Mouse (Mus musculus) MEL-GATA-1-ER (cell line): Measurements from ENCODE around the gene Thada.
"Not testable (repeated sequence)": the region's sequence is repeated elsewhere in the genome, so short reads cannot be mapped to it uniquely, and the experiment has no call there.

Experiments
- DNase-seq: peaks from one replicate; pipeline ENCODE4 v3.0.0-alpha.2; 2012; ENCODE audit warnings: low read depth; ENCODE audit errors: extremely low read depth

The Thada gene

DNA sequence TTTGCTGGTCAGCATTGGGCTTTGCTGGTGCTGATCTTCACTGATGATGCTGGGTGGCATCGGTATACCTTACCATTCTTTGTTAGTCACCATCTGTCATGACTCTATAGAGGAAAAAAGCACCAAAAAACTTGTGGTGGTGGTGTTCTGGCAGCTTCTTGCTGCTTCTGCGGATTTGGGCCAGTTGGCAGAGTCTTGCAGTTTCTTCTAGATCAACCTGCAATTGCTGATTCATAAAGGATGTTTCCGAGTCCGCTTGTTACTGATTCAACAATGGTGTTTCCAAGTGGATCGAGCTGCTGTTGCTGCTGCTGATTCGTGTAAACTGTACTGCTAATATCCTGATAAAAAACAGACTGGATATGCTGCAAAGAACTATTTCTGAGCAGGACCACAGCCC is 168.0 kb downstream of the Thada start:
- no peak for DNase-seq

DNA sequence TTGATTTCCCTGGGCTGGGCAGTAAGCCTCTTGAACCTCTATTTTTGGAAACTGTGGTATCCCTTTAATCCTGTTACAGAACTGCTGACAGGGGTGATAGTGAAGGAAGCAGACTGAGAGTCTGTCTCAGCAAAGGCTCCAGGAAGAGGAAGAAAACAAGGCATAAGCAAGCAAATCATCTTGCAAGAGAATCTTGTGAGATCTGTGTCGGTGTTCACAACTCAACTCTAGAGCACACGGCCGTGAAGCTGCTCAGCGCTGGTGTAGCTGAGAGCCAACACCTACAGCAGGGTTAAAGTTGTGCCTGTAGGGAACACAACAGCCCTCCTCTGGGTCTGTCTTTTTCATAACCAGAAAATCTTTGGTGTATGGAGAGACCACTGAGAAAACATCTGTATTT is 172.8 kb downstream of the Thada start:
- no peak for DNase-seq

DNA sequence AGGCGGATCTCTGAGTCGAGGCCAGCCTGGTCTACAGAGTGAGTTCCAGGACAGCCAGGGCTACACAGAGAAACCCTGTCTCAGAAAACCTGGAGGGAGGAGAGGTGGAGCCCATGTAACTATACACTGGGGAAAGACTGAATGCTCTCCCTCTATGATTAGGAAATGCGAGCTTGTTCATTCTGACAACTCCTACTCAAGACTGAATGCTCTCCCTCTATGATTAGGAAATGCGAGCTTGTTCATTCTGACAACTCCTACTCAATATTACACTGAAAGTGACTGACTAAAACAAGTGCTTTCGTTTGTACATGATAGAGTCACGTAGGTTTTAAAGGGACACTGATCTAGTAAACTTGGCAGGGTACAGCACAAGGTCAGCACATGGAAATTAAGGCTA is 174.8 kb downstream of the Thada start:
- DNase-seq = not testable (repeated sequence)

DNA sequence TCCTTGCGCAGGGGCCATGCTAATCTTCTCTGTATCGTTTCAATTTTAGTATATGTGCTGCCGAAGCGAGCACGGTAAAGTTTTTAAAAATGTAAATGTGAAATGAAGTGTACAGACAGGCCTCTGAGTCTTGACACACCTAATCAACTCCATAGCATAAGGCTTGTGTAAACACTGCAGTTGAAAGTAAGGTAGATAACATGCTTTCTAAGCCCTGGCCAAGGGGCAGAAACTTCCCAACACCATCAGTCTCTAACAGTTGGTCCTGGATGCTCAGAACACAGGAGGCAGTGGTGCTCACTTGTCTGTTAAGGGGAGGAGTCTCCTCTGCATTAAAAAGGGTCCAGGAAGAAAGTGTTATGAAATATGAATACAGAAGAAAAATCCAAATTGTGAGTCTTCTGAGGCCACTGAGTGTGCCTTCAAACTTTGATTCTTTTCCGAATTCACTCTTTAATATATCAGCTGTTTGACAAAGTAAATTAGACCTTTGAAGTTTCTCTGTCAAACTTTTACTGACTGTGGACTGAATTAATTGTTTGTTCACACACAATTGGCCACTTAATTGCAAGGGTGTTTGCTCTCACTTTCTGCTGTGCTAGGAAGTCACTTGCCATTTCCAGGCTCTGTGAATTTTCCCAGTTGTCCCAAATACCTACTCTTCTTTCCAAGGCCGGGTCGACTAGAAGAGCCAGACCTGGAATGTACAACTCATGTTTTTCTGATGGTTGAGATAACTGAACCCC is 178.2 kb downstream of the Thada start:
- DNase-seq = no peak

DNA sequence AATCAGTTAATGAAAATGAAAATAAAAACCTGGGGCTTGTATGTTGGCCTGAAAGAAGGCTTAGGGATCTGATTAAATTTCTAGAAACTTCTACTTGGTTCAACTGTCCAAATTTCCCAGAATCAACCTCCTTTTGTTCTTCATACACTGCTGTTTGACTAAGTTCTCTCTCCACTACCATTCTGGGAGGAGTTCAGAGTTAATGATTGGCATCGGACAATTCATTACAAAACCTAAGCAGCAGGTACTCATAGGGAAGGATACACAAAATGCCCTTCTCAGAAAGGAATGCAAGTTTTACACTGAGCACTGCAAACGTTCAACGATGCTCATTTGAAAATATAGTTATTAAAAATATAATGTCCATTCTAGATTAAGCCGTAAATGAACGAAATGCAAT is 179.5 kb downstream of the Thada start:
- no peak for DNase-seq

DNA sequence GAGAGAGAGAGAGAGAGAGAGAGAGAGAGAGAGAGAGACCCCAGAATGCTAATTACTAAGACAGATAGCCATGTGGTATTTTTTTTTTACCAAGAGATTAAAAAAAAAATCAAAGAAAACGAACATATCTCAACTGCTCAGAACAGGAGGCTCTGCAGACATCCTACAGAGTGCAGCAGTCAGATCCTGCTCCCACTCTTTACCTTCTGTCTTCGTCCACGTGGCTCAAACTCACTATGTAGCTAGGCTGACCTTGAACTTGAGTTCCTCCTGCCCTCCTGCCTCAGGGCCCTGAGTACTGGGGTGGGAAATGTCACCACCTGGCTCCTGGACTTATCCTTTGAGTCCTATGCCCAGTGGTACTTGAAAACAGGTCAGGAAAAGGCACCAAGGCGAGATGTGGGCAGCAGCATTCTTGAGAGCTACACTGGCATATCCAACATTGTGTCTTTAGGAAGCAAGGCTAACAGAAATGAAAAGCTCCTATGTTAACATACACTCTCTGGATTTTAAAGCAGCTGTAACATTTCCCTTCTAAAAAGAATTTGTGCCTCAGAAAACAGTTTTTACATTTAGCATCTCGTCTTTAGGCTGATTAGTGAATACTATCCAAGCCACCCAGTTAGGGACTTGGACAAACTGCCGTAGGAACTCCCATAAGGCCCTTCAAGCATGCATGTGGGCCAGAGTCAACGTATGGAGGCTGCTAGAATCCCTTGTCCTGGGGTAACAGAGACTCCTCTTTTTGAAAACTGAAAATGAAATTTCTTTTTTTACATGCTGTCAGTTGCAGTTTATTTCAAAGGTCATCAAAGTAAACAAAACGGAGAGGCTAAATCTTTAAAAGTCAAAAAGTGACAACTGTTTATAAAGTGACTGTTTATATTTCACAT is 183.4 kb downstream of the Thada start:
- DNase-seq = no peak

DNA sequence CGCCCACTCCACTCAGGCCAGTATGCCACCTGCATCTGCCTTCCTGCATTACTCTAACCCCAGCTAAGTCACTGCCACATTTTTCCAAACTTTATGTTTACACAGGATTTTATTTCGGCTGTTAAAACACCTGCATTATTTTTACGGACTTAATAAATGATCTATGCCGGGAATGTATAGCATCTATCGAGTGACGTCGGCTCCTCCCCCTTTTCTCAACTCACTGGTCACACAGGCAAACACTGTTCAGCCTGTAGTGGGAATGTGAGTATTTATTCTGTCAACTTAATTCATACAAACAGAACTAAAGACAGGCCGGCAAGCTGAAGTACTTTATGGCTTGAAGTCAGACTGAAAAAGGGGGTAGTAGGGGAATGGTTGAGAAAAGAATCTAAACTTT is 187.0 kb downstream of the Thada start:
- DNase-seq = no peak

DNA sequence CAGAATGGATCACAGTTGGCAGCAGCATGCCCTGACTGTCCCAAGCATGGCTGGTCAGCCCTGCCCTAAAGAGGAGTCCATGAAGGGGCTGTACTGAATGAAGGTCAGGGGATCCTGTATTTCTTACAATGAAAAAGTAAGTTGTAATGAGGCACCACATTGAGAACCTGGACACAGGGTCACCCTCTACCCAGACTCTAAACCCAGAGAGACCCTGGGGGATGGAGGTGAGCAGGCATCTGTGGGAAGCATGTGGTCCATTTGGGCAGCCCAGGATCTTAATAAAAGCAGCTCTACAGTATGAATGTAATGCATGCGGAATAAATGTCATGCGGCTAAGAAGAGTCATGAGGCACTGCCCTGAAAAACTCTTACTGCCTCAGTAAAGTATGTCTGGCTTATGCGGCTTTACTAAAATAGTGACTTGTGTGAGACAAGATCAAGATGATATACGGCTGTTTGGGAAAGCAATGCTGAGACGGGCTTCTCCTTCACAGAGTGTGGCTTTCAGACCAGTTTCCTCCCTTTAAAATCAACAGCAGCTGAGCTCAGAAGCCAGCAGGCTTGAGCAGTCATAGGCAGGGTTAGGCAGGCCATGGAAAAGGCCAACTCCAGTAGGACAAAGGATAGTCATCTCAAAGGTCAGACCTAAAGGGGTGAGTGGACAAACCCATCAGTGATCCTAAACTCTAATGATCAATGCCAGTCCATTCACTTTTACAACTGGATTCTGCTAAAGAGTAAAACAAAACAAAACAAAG is 187.6 kb downstream of the Thada start:
- no peak for DNase-seq

DNA sequence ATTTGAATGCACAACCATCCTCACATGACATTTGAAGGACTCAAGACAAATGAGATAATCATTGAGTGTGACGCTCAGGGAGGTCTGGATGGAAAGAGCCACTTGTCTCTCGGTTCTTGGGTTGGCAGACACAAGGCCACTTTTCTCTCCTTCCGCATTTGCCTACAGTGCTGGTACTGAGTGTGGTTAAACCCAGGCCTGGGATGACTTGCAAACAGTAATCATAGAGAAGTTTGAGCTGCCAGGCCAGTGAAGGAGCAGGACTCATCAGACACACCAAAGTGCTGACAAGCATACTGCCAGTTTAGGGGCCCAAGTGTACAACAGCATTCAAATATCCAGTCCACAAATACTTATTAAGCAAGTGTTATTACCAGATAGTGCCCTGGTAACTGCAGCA is 191.0 kb downstream of the Thada start:
- no peak for DNase-seq

DNA sequence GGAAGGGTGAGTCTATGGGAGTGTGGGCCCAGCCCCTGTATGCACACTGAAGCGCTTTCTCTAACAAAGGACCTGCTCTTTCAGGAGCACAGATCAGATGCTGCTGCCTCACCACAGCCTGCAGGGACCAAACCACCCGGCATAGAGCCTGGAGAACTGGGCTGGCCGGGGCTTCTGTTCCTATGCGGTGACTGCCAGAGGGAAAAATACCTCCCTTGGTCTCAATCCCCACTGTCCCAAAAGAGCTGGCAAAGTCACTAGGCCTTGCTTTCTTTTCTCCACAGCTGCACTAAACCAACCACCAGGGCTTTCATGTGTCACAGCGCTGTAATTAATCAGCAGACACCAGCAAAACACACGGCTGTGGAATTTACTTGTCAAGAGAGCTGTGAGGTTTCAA is 191.8 kb downstream of the Thada start:
- no peak for DNase-seq

DNA sequence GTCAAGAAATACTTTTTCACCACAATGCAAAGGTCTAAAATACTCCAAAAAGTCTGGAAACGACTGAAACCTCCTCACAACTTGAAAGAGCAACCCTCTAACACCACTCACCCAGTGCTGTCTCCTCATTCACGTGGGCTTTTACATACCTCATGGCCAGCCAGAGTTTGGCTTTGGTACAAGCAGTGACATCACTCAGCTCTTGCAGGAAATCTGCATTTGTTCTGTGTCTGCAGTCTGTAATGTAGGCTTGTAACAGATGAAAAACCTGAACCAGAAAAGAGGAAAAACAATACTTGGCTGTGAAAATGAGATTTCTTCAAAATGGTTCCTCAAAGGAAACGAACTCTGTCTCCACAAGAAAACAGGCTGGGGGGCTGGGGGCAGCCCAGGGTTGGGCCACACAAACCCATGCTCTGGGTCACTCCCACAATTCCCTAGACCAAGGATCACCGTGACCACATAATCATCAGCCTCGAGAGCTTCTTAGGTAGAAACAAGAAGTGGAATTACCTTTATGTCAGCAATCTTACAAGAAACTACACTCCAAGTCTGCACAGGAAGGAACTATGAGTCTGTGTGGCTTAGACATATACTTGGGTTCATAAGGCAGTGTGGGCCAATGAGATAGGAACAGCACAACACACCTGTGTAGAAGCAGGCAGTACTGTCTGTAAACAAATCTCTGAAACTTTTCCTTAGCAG is 193.3 kb downstream of the Thada start:
- no peak for DNase-seq

DNA sequence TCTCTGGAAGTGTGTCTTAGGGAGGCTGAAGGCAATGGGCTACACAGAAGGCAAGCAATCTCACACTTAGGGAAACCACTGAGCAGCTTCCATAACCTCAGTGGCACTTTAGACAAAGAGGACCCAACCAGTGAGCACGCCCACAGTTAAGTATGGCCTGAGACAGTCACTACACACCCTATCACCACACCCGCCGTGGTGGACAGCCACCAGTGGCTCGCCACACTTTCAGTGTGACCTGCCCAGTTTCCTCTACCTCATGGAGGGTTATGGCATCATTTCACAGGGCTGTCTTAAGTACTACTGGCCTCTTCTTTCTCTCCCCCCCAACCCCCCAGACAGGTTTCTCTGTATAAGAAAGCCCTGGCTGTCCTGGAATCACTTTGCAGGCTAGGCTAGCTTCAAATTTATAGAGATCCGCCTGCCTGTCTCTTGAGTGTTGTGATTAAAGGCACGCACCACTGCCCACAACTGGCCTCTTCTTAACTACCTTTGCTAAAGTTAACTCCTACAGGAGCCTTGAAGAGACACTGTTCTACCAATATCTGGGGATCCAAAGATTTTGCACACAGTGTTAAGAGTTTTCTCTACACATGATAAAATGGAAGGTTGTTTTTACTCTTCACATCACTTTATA is 194.3 kb downstream of the Thada start:
- no peak for DNase-seq

DNA sequence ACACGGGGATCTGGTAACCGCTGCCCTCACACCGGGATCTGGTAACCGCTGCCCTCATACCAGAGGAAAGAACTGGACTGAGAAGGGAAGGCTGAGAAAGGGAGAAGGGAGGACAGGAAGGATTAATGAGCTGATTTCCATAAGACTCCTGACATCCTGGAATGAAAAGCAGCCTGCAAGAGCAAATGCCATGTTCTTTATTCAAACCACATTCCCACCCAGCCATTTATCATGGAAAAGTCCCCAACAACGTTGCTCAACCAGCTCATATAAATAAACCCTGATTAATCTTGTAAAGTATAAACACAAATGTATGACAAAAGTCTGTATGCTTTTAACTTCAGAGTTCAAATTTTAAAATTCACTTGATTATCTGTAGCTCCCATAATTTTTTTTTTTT is 196.3 kb downstream of the Thada start:
- DNase-seq = no peak

DNA sequence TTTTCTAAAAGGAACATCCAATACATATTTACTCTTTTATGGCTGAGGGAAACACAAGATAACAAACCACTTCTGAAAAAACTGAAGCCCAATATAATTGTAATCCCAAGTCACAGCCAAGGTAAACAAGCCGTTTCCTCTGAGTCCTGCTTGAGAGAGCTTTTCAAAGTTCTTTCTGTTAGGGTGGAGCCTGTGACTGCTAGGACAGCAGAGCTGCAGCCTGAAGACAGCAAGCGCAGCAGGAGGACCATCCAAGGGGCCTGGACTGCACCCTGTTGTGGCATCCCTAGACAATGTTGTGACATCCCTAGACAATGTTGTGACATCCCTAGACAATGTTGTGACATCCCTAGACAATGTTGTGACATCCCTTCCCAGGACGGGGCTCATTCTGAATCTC is 197.6 kb downstream of the Thada start:
- DNase-seq = no peak

DNA sequence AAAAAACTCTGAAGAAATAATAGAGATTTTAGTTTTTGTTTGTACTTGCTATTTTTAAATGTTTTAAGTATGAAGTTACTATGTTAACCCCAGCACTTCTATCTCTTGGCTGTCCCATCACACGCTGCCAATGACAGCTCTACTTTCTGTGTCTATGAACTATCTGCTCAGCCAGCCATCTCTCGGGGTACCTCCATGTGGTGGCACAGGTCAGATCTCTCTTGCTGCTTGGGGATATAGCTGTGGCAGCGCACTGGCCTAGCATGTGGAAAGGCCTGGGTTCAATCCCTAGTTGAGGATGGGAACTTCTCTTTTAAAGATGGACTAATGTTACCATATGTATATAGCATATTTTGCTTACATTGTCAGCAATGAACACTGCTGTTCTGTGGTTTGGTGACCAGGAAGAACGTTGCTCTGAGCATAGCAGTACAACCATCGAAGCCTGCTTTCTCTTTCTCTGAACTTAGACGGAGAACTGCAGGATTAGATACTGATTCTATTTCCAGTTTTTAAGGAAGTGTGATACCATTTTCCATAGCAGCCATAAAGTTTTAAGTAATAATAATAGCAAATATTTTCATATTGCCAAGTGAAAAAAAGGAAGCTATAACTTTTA is 198.4 kb downstream of the Thada start:
- DNase-seq = no peak

DNA sequence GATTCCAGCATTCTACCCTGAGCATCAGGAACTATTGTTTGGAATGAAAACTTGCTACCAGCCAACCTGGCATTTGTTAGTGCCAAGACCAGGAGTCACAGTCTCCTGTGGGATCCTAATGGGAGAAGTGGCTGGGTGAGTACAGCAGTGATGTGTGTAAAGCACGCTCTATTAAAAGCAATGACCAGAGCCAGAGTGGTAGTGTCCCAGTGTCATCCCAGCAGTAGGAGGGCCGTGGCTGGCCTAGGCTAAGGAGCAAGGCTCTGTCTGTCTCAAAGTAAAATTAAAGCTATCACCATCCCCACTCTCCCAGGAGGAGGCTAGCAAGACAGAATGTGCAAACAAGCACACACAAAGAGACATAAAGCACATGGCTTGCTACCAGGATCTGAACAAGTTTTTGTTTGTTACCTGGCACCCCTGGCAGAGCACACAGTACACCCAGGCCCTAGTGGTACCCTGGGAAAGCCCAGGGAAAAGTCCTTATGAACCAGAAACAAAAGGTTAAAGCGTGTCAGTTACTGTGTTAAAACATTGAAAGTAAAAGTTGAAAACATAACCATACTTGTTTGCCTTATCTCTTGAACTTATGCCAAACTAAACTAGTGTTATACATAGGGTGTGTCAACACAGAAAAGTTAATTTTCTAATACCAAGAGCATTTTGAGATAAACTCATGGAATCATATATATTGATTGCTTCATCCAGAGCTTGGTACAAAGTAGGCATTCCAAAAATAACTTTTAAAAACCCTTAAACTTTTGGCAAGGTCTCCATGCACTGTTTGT is 199.7 kb downstream of the Thada start:
- DNase-seq = no peak

DNA sequence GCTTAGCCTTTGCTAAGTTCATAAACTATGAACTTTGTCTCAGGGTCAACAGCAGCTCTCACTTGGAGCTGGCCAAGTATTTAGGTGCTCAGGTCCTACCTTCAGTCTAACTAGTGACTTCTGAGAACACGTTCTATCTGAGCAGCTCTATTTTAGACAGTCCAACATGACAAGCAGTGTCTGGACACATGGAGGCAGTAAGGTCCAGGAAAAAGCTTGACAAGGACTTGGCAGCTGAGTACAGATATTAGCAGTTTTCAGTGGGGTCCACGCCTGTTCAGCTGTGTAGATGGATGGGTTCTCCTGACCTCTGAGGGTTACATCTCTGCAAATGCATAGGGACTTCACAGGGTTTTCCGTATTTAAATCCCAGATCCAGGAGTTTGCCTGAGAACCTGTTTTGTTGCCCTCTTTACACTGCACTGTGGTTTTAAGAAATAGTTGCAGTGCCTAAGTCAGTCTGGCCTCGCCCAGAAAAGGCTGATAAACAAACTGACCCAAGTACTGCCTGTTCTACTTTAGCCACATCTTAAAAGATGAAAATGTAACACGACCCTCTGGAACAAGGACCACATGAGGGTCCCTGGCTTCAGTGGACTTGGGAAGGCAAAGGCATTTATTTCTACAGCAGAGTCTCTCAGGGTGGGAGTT is 200.4 kb downstream of the Thada start:
- DNase-seq = no peak

DNA sequence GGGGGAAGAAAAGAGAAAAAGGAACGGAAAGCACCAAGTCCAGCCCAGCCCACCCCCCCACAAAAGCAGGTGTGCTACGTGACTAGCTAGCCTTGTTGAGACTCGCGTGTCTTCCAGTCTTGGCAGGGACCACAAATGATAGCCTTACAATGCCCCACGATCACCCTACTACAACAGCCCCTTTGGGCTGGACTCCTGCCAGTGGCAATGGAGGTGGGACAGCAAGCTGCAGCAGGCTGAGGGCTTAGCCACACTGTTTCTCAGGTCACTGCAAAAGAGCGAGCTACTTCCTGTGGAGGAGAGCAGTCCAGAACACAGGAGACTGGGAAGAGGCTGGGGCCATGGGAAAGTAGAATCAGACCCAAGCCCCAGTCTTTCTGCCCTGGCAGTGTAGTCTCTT is 201.7 kb downstream of the Thada start:
- no peak for DNase-seq

DNA sequence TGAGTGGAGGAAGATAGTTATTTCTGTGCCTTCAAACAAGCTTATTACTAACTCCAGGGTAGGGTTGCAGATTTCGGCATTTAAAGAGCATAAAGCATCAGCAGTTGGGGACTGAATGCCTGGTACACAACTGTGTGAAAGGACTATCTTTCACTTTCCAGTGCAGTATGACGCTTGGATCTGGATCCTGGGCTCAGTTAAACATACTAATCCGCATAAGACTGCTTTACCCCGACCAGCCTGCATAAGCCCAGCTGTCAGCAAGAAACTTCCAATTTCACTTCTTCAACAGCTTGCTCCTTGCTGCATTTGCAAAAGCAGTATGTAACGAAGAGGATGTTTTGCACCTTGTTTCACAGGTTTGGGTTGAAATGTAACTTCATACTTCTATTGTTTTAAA is 202.4 kb downstream of the Thada start:
- no peak for DNase-seq
